Mouse (Mus musculus): ENCODE data around the gene Fbxw8.
A peak's percentile ranks its signal among the peaks of the same experiment; 100 is the strongest.

DNA sequence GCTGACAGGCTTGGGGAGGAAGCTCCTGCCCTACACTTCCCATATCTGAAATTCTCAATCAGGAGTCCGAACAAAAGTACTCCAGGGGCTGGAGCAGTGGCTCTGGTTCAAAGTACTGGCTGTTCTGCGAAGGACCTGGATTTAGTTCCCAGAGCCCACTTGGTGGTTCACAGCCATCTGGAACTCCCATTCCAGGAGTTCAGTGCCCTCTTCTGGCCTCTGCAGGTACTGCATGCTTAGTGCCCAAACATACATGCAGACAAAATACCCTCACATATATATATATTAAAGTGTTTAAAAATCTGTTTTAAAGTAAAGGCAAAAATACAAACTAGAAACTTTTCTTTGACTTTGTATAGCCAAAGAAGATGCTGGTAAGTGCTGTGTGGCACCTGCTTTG is 64.4 kb downstream of the Fbxw8 start:
- no peak for TF ChIP-seq POLR2A (IDR thresholded peaks at IDR 0.05; ENCODE audit: extremely low read depth, insufficient read depth, low read length)
- TF ChIP-seq CTCF (IDR thresholded peaks at IDR 0.05; ENCODE audit: low read depth, low read length), result peak; percentile 58
